Mouse (Mus musculus) embryonic facial prominence, embryonic 14.5 days (tissue): ENCODE measurements around the gene Nipal1. TPM values are rescaled to one million over a fixed set of nuclear protein-coding genes. Genes with fewer than 3 reads are reported as not detected.

Experiments
- ATAC-seq: fragments of 200-750 bp; cut with Nextera tagmentation; 2 replicates; pipeline ENCODE4 v1.8.0; 2017; ENCODE audit warnings: low read depth, moderate number of reproducible peaks, moderate TSS enrichment
- DNase-seq: peaks from one replicate; pipeline ENCODE4 v3.0.0-alpha.2; 2015; ENCODE audit warnings: low spot score
- H3K27ac ChIP-seq: fragments of 300-500 bp; sonication (generic); replicated peaks from 2 replicates; pipeline ENCODE4 v1.5.1; 2014; ENCODE audit warnings: low read depth, mild to moderate bottlenecking, low read length, moderate library complexity
- H3K27me3 ChIP-seq: fragments of 300-500 bp; sonication (generic); replicated peaks from 2 replicates; pipeline ENCODE4 v1.6.1; 2014; ENCODE audit warnings: low read length; ENCODE audit not compliant: control insufficient read depth, insufficient read depth
- H3K36me3 ChIP-seq: fragments of 300-500 bp; sonication (generic); 2 replicates; pipeline ENCODE4 v1.6.1; 2014; ENCODE audit warnings: low read length, mixed read lengths; ENCODE audit not compliant: control insufficient read depth, insufficient read depth
- H3K4me1 ChIP-seq: fragments of 300-500 bp; sonication (generic); 2 replicates; pipeline ENCODE4 v1.6.1; 2014; ENCODE audit warnings: antibody characterized with exemption, low read length; ENCODE audit not compliant: control insufficient read depth, insufficient read depth
- H3K4me2 ChIP-seq: fragments of 300-500 bp; sonication (generic); 2 replicates; pipeline ENCODE4 v1.6.1; 2014; ENCODE audit warnings: low read depth, mild to moderate bottlenecking, low read length, moderate library complexity, mixed read lengths
- H3K4me3 ChIP-seq: fragments of 300-500 bp; sonication (generic); 2 replicates; pipeline ENCODE4 v1.5.1; 2014; ENCODE audit warnings: low read depth, mild to moderate bottlenecking, low read length
- H3K9ac ChIP-seq: fragments of 300-500 bp; sonication (generic); 2 replicates; pipeline ENCODE4 v1.6.1; 2014; ENCODE audit warnings: low read depth, mild to moderate bottlenecking, low read length, moderate library complexity, mixed read lengths
- H3K9me3 ChIP-seq: fragments of 300-500 bp; sonication (generic); 2 replicates; pipeline ENCODE4 v1.6.1; 2016; ENCODE audit warnings: low read length; ENCODE audit not compliant: control insufficient read depth
- WGBS: fragments of 180-500 bp; shearing (Covaris S2); extraction: QIAGEN DNeasy Blood & Tissue Kit; methylation state at CpG from one replicate; pipeline ENCODE4 v1.1.7; 2014; 5-methylcytosine and 5-hydroxymethylcytosine counted together
- polyA plus RNA-seq: library from polyadenylated mRNA; unstranded; fragments of >200 nt; fragmentation: Nextera tagmentation; extraction: Ambion mirVana; gene quantifications from 2 replicates; pipeline ENCODE4 v1.2.1, GENCODE M21; 2014

Nipal1 gene
- polyA plus RNA-seq, 1 experiment from 2014 or later = 2.0 TPM

DNA sequence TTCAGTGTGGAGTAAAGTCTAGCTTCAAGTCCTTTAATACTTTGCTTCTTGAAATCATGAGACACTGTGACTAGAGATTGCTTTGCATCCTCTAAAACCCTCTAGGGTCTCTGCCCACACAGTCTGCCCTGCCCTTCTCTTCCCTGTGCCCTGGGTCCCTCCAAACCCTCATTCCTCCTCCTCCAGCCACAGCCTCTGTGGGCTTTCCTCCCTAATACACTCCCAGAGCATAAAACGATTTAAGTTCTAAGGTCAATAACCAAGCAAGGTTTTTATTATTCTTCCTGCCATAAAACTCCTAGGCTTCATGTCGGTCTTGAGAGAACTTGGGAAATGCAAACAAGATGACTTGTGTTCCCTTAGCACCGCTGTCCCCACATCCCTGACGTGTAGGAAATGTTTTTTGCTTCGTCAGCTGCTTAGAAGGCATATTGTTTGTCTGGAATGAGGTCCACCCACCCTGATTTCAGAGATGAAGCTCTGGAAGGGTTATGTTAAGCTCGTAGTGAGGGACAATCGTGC is 8.7 kb downstream of the Nipal1 start:
- ATAC-seq = no peak

GRCm38 (mm10) chr5:72658375-72658774 is 10.8 kb downstream of the Nipal1 start:
- H3K9ac ChIP-seq = no peak overlapping the region

More for the DNA sequence above, 8.7 kb downstream of the Nipal1 start:
- Histone ChIP-seq H3K9ac (no peak overlapping the region), H3K4me3 (no peak overlapping the region), H3K36me3 (no peaks in the 10 kb centered on the region), H3K27me3 (no peaks in the 10 kb centered on the region), H3K4me1 (0 out of 2 replicates have a peak, but pooled peaks cover 5% of the 10 kb centered on the region), H3K9me3 (no peaks in the 10 kb centered on the region), H3K4me2 (no peak overlapping the region), H3K27ac (no peak overlapping the region)
- DNase-seq = no peak
- WGBS = 35% methylated on average over 7 of the region's 7 CpGs

DNA sequence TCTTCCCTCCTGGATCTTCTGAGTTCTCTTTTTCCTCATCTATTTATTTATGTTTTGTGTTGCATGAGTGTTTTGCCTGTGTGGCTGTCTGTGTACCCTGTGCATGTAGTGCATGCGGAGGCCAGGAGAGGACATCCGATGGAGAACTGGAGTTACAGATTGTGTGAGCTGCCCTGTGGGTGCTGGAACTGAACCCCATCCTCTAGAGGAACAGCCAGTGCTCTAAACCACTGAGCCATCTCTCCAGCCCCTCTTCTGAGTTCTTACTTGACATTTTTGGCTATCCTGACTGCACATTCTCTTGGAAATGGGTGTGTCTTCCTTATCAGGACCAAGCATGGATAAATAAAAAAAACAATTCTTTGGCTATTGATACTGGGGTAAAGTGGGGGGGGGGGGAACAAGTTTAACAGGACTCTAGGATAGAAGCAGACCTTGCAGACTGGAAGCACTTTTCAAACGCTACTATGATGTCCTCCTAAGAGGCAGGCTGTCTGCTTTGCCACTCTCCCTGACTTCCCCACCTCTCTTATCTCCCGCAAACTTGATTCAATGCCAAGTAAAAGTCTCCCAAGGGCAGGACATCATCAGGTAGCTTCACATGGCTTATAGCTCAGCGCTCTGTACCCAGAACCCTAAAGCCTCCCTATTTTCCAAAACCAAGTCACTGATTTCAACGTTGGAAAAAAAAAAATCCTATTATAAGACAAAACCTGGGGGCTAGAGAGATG is 13.6 kb downstream of the Nipal1 start:
- Histone ChIP-seq H3K9ac (no peak overlapping the region), H3K27ac (no peak overlapping the region), H3K36me3 (no peaks in the 10 kb centered on the region), H3K4me2 (no peak overlapping the region), H3K4me1 (0 out of 2 replicates have a peak, but pooled peaks cover 4% of the 10 kb centered on the region), H3K27me3 (no peaks in the 10 kb centered on the region), H3K4me3 (no peak overlapping the region), H3K9me3 (no peaks in the 10 kb centered on the region)
- ATAC-seq (no peak), DNase-seq (no peak)
- 83% methylated on average over 6 of the region's 6 CpGs for whole genome bisulfite sequencing

More at GRCm38 (mm10) chr5:72658375-72658774, 10.8 kb downstream of the Nipal1 start:
- Histone ChIP-seq H3K27ac (no peak overlapping the region), H3K9me3 (no peaks in the 10 kb centered on the region), H3K4me1 (0 out of 2 replicates have a peak, but pooled peaks cover 5% of the 10 kb centered on the region), H3K4me3 (no peak overlapping the region), H3K36me3 (no peaks in the 10 kb centered on the region), H3K27me3 (no peaks in the 10 kb centered on the region), H3K4me2 (no peak overlapping the region)
- WGBS = 87% methylated on average over 13 of the region's 13 CpGs
- ATAC-seq (no peak), DNase-seq (no peak)

DNA sequence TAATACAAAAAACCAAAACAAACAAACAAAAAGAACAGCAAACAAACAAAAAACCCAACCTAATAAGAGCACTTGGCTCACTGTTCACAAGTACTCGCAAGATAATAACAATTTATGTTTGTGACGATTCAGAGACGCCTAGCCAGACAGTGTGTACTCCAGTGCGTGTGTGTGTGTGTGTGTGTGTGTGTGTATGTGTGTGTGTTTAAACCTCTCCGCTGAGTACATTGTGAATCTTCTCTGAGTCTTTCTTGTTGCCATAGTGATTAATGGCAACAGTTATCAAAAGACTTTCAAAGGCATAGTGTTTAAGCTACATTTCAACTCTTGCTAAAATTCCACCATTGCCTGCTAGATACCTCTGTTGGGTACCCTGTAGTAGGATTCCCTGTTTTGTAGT is 16.5 kb downstream of the Nipal1 start:
- no peaks in the 10 kb centered on the region for H3K36me3 ChIP-seq
- WGBS = 89% methylated on average over 5 of the region's 5 CpGs
- ATAC-seq = no peak

DNA sequence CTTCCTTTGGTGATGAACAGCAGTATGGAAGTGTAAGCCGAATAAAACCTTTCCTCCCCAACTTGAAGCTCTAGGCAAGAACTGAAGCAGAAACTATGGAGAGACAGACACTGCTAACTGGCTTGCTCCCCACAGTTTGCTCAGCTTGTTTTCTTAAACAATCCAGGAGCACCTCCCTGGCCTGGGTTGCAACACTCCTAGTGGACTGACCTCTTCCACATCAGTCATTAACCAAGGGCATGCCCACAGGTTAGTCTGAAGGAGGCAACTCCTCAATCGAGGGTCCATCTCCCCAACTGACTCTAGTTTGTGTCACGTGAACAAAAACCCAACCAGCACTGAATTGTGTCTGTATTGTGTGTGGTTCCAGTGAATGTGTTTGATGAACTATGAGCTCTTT is 17.3 kb downstream of the Nipal1 start:
- Histone ChIP-seq H3K27me3 (no peaks in the 10 kb centered on the region), H3K9ac (no peak overlapping the region), H3K27ac (no peak overlapping the region), H3K4me1 (no peaks in the 10 kb centered on the region), H3K4me3 (no peak overlapping the region), H3K9me3 (no peaks in the 10 kb centered on the region), H3K36me3 (no peaks in the 10 kb centered on the region), H3K4me2 (no peak overlapping the region)
- 51% methylated on average over 3 of the region's 3 CpGs for WGBS
- ATAC-seq (no peak), DNase-seq (no peak)

More for the DNA sequence above, 16.5 kb downstream of the Nipal1 start:
- Histone ChIP-seq H3K9ac (no peak overlapping the region), H3K27me3 (no peaks in the 10 kb centered on the region), H3K9me3 (no peaks in the 10 kb centered on the region), H3K4me1 (no peaks in the 10 kb centered on the region), H3K4me2 (no peak overlapping the region), H3K27ac (no peak overlapping the region), H3K4me3 (no peak overlapping the region)
- no peak for DNase-seq

DNA sequence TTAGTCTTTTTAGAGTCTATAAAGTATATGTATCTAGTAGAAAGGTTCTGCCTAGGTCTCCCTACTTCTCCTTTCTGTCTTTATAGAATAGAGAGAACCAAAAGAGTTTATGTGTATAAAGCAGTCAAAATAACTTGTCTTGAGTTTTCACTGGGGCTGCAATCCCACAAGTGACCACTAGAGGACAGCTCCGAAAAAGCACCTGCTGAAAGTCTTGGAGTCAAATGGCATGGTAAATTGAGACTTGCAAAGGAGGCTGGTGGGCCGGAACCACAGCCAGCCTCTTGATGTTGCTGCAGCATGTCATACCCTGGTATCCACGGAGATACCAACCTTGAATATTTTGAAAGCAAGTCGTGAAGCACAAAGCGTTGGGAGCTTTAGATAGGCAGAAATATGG is 17.7 kb downstream of the Nipal1 start:
- WGBS = 18% methylated on average over 5 of the region's 5 CpGs
- no peak for ATAC-seq
- H3K27me3 ChIP-seq = no peaks in the 10 kb centered on the region
- no peak overlapping the region for H3K4me2 ChIP-seq
- peak; percentile 44 for DNase-seq
- no peak overlapping the region for H3K9ac ChIP-seq
- no peak overlapping the region for H3K4me3 ChIP-seq
- H3K36me3 ChIP-seq = no peaks in the 10 kb centered on the region
- H3K9me3 ChIP-seq = no peaks in the 10 kb centered on the region
- no peaks in the 10 kb centered on the region for H3K4me1 ChIP-seq
- no peak overlapping the region for H3K27ac ChIP-seq

GRCm38 (mm10) chr5:72666428-72666827 is 18.8 kb downstream of the Nipal1 start:
- Histone ChIP-seq H3K9me3 (no peaks in the 10 kb centered on the region), H3K27ac (no peak overlapping the region), H3K36me3 (no peaks in the 10 kb centered on the region), H3K9ac (no peak overlapping the region), H3K4me2 (no peak overlapping the region), H3K4me3 (no peak overlapping the region), H3K4me1 (no peaks in the 10 kb centered on the region), H3K27me3 (no peaks in the 10 kb centered on the region)
- DNase-seq (no peak), ATAC-seq (no peak)
- 74% methylated on average over 7 of the region's 7 CpGs for WGBS

DNA sequence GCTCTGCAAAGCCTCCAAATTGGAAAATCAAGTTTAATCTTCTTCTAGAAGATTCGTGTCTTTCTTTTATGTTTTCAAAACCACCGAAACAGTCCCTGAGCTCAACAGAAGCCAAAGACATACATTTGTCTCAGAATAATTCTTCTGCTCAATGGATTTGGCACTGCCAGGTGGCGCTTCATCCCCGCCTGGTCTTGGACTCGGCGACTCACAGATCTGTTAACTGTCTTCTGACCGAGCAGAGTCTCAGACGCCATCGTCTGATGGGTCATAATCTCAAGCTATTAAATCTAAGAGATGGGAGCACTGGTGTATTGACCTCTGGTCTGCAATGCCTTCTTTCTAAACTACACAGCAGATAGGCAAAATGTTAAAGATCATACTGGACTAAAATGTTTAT is 20.8 kb downstream of the Nipal1 start:
- Histone ChIP-seq H3K27me3 (no peaks in the 10 kb centered on the region), H3K27ac (no peak overlapping the region), H3K36me3 (no peaks in the 10 kb centered on the region), H3K4me3 (no peak overlapping the region), H3K4me1 (no peaks in the 10 kb centered on the region), H3K9ac (no peak overlapping the region), H3K9me3 (no peaks in the 10 kb centered on the region), H3K4me2 (no peak overlapping the region)
- ATAC-seq = no peak
- DNase-seq = no peak
- 81% methylated on average over 9 of the region's 9 CpGs for WGBS
